In genomic region chr2:72499074-72499721, GRCm38 (mm10) we compare ENCODE assay signal across 9 mouse cellular contexts. TPM values are rescaled to one million over a fixed set of nuclear protein-coding genes. Genes with fewer than 3 reads are reported as not detected.
A peak's percentile ranks its signal among the peaks of the same experiment; 100 is the strongest.
DNase-seq lines count a peak whose midpoint lies in the region; ATAC-seq and TF ChIP-seq lines count a peak whose summit lies in the region.
"Had no signal": no experiment of that assay in that cellular context is flagged by ENCODE, and none has a peak within 500 bp of the region (broad histone marks: within the 10 kb centered on the region; RNA-seq: fewer than 3 reads in every experiment).

No protein-coding gene starts in this region.

- H3K9ac ChIP-seq in heart, embryonic 14.5 days (ENCODE audit: low read length): peak overlapping the region; percentile 48; the same call in 1 of the 2 replicates
- H3K9ac ChIP-seq in hindbrain, postnatal 0 days (replicated peaks; ENCODE audit: low read length): peak overlapping the region; percentile 24; the same call in 1 of the 2 replicates
- peak overlapping the region; percentile 36; the same call in 1 of the 2 replicates for H3K9ac ChIP-seq in midbrain, embryonic 16.5 days (ENCODE audit: low read depth, low read length)

- H3K4me2 ChIP-seq in heart, embryonic 14.5 days (ENCODE audit: low read length): peak overlapping the region; percentile 60
- peak overlapping the region; percentile 57 for H3K4me2 ChIP-seq in hindbrain, postnatal 0 days (ENCODE audit: low read depth, low read length)
- peak overlapping the region; percentile 54 for H3K4me2 ChIP-seq in midbrain, embryonic 16.5 days (ENCODE audit: low read length)

- TF ChIP-seq CTCF in hindbrain, postnatal 0 days (IDR thresholded peaks at IDR 0.05; ENCODE audit: low read depth): no peak

- DNase-seq in heart, adult 18-20 months: no peak
- peak; percentile 41 for DNase-seq in embryonic facial prominence, embryonic 10.5 days (ENCODE audit: low spot score)
- peak; percentile 23 for DNase-seq in hindbrain, postnatal 0 days (ENCODE audit: low spot score)
- DNase-seq in spleen, adult 12 weeks (ENCODE audit: low spot score): no peak
- no peak for DNase-seq in right cerebral cortex, postnatal 14 days
- no peak for DNase-seq in frontal cortex, postnatal 14 days (ENCODE audit: low spot score in 2 of 2)
- DNase-seq: adrenal gland, postnatal 10 days had no signal

- no peak for ATAC-seq in heart, embryonic 14.5 days (ENCODE audit: insufficient number of reproducible peaks, insufficient read depth, low FRiP score, low read depth)
- no peak for ATAC-seq in hindbrain, postnatal 0 days
- ATAC-seq in midbrain, embryonic 16.5 days: peak; percentile 51; the same call in 1 of the 2 replicates

- no peak overlapping the region for H3K27ac ChIP-seq in heart, embryonic 14.5 days (replicated peaks in 1 of 2; ENCODE audit: control insufficient read depth in 1 of 2, insufficient read depth in 1 of 2, low read depth in 2 of 2, low read length in 2 of 2)
- peak overlapping the region; percentile 66; the same call in 1 of the 2 replicates for H3K27ac ChIP-seq in embryonic facial prominence, embryonic 10.5 days (replicated peaks)
- no peak overlapping the region for H3K27ac ChIP-seq in hindbrain, postnatal 0 days
- H3K27ac ChIP-seq in midbrain, embryonic 16.5 days (ENCODE audit: low read length): no peak overlapping the region

- no peaks in the 10 kb centered on the region for H3K36me3 ChIP-seq in heart, embryonic 14.5 days (ENCODE audit: control insufficient read depth, insufficient read depth, low read length)
- H3K36me3 ChIP-seq in embryonic facial prominence, embryonic 10.5 days (replicated peaks): no peaks in the 10 kb centered on the region
- no peaks in the 10 kb centered on the region for H3K36me3 ChIP-seq in hindbrain, postnatal 0 days (ENCODE audit: insufficient read depth, low read length)
- no peaks in the 10 kb centered on the region for H3K36me3 ChIP-seq in midbrain, embryonic 16.5 days (ENCODE audit: control insufficient read depth, insufficient read depth, low read length)

- 10% methylated on average over 23 of the region's 23 CpGs for WGBS in heart, embryonic 14.5 days
- 3% methylated on average over 23 of the region's 23 CpGs for WGBS in embryonic facial prominence, embryonic 10.5 days
- 6% methylated on average over 23 of the region's 23 CpGs for WGBS in hindbrain, postnatal 0 days
- 4% methylated on average over 23 of the region's 23 CpGs for WGBS in midbrain, embryonic 16.5 days

- H3K9me3 ChIP-seq in heart, embryonic 14.5 days (ENCODE audit: control insufficient read depth, low read length): no peaks in the 10 kb centered on the region
- no peaks in the 10 kb centered on the region for H3K9me3 ChIP-seq in embryonic facial prominence, embryonic 10.5 days
- H3K9me3 ChIP-seq in hindbrain, postnatal 0 days (ENCODE audit: low read length): no peaks in the 10 kb centered on the region
- no peaks in the 10 kb centered on the region for H3K9me3 ChIP-seq in midbrain, embryonic 16.5 days (replicated peaks; ENCODE audit: control insufficient read depth, low read length, poor library complexity, severe bottlenecking)

- H3K4me1 ChIP-seq in heart, embryonic 14.5 days (ENCODE audit: control insufficient read depth in 2 of 2, insufficient read depth in 2 of 2, low read length in 2 of 2): peaks cover 4 to 5% of the 10 kb centered on the region in 2 experiments; a peak in 3 of 4 replicates
- H3K4me1 ChIP-seq in embryonic facial prominence, embryonic 10.5 days: peaks cover 19% of the 10 kb centered on the region
- H3K4me1 ChIP-seq in hindbrain, postnatal 0 days (ENCODE audit: insufficient read depth, low read length): no peaks in the 10 kb centered on the region
- H3K4me1 ChIP-seq in midbrain, embryonic 16.5 days (ENCODE audit: control insufficient read depth, insufficient read depth, low read length): peaks cover 11% of the 10 kb centered on the region

- H3K4me3 ChIP-seq in heart, embryonic 14.5 days (ENCODE audit: control insufficient read depth in 1 of 2, insufficient read depth in 1 of 2, low read depth in 1 of 2, low read length in 2 of 2): peak overlapping the region; percentile 8 to 13; a peak in 3 of 4 replicates
- peak overlapping the region; percentile 46 for H3K4me3 ChIP-seq in embryonic facial prominence, embryonic 10.5 days
- H3K4me3 ChIP-seq in hindbrain, postnatal 0 days (ENCODE audit: low read length): peak overlapping the region; percentile 19
- H3K4me3 ChIP-seq in midbrain, embryonic 16.5 days (ENCODE audit: low read depth, low read length): peak overlapping the region; percentile 12; the same call in 1 of the 2 replicates

- no peaks in the 10 kb centered on the region for H3K27me3 ChIP-seq in heart, embryonic 14.5 days (ENCODE audit: control insufficient read depth, insufficient read depth, low read length)
- peaks cover 75% of the 10 kb centered on the region for H3K27me3 ChIP-seq in embryonic facial prominence, embryonic 10.5 days (replicated peaks; ENCODE audit: low read depth, poor library complexity, severe bottlenecking)
- H3K27me3 ChIP-seq in hindbrain, postnatal 0 days (ENCODE audit: insufficient read depth, low read length): 0 out of 2 replicates have a peak, but pooled peaks cover 7% of the 10 kb centered on the region
- peaks cover 12% of the 10 kb centered on the region; the same call in 1 of the 2 replicates for H3K27me3 ChIP-seq in midbrain, embryonic 16.5 days (ENCODE audit: control insufficient read depth, insufficient read depth, low read depth, low read length)

RNA-seq across cellular contexts. Expression of gene Cdca7, which starts 23.2 kb away (rescaled TPM):
- polyA plus RNA-seq in heart, embryonic 14.5 days (2014; fragmentation: Nextera tagmentation; extraction: Ambion mirVana): 34.3 and 38.0 TPM in 2 replicates
- 1 to 10 TPM; 1.7 to 2.0 TPM for total RNA-seq in heart, adult 18-20 months (2021)
- polyA plus RNA-seq in embryonic facial prominence, embryonic 10.5 days (2016; fragmentation: Nextera tagmentation; extraction: Ambion mirVana): 252 and 257 TPM in 2 replicates
- total RNA-seq in hindbrain, postnatal 0 days (2014; rRNA removed): 17.5 and 21.3 TPM in 2 replicates
- polyA plus RNA-seq in hindbrain, postnatal 0 days (2015; fragmentation: Nextera tagmentation; extraction: Ambion mirVana): 12.8 and 14.4 TPM in 2 replicates
- polyA plus RNA-seq in midbrain, embryonic 16.5 days (2015; fragmentation: Nextera tagmentation; extraction: Ambion mirVana): 14.2 and 21.5 TPM in 2 replicates

Comparison
In these comparisons a context has a peak if more than half of its experiments do, and no peak if none do; other contexts are left out.
1. DNase-seq: peak in embryonic facial prominence, embryonic 10.5 days (single experiment) and hindbrain, postnatal 0 days (single experiment); none in heart, adult 18-20 months (0 of 2), spleen, adult 12 weeks (single experiment), right cerebral cortex, postnatal 14 days (single experiment) and frontal cortex, postnatal 14 days (0 of 2).
2. Peak in every context shown above with its lines, with median percentiles within 50 percentile points of each other: H3K4me2 ChIP-seq, H3K4me3 ChIP-seq and H3K9ac ChIP-seq.